Mouse (Mus musculus) ES-E14 (cell line): ENCODE data around the gene Colec11.

Experiments used
- CHD2 ChIP-seq: IDR thresholded peaks from 2 replicates; pipeline ENCODE4 v1.6.1; 2014; ENCODE audit warnings: mild to moderate bottlenecking, low read depth, low read length, inconsistent platforms
- HCFC1 ChIP-seq: IDR thresholded peaks from 2 replicates; pipeline ENCODE4 v1.6.1; 2012; ENCODE audit warnings: low read length, inconsistent platforms, borderline replicate concordance; ENCODE audit not compliant: insufficient read depth
- MAFK ChIP-seq: IDR thresholded peaks from 2 replicates; pipeline ENCODE4 v1.6.1; 2014; ENCODE audit warnings: mild to moderate bottlenecking, low read depth, low read length, inconsistent platforms; ENCODE audit not compliant: insufficient read depth
- ZC3H11A ChIP-seq: IDR thresholded peaks from 2 replicates; pipeline ENCODE4 v1.6.1; 2012; ENCODE audit warnings: low read depth, mild to moderate bottlenecking, inconsistent platforms, low read length, borderline replicate concordance
- ZNF384 ChIP-seq: IDR thresholded peaks from 2 replicates; pipeline ENCODE4 v1.6.1; 2012; ENCODE audit warnings: low read depth, low read length, inconsistent platforms

- no peak for TF ChIP-seq MAFK
- TF ChIP-seq ZNF384: no peak
- TF ChIP-seq ZC3H11A: no peak
- no peak for TF ChIP-seq HCFC1
- TF ChIP-seq CHD2: no peak
These were observed 24.6 kb downstream of the Colec11 start for GRCm38 (mm10) chr12:28598526-28598991.
